Mouse (Mus musculus) kidney, adult 9 months (tissue): Measurements from ENCODE around the gene Scamp1.

Source experiments
- DNase-seq: peaks from one replicate; pipeline ENCODE4 v3.0.0; 2022

Scamp1 gene

GRCm38 (mm10) chr13:94212716-94213115 lies 72.9 kb downstream of the Scamp1 start:
- no peak for DNase-seq

- no peak for DNase-seq
Observed at GRCm38 (mm10) chr13:94212179-94212578, 73.5 kb downstream of the Scamp1 start.

GRCm38 (mm10) chr13:94211236-94212119 lies 74.2 kb downstream of the Scamp1 start:
- no peak for DNase-seq

- no peak for DNase-seq
Observed at GRCm38 (mm10) chr13:94208892-94209291, 76.8 kb downstream of the Scamp1 start.

- no peak for DNase-seq
Observed at GRCm38 (mm10) chr13:94207973-94208372, 77.7 kb downstream of the Scamp1 start.

GRCm38 (mm10) chr13:94205234-94205633 lies 80.4 kb downstream of the Scamp1 start:
- DNase-seq: peak; percentile 57

GRCm38 (mm10) chr13:94199829-94200228 lies 85.8 kb downstream of the Scamp1 start:
- no peak for DNase-seq

- no peak for DNase-seq
Observed at GRCm38 (mm10) chr13:94198616-94199015, 87.0 kb downstream of the Scamp1 start.

- DNase-seq: no peak
Observed at GRCm38 (mm10) chr13:94193227-94193626, 92.4 kb downstream of the Scamp1 start.

GRCm38 (mm10) chr13:94190386-94190785 lies 95.3 kb downstream of the Scamp1 start:
- no peak for DNase-seq

GRCm38 (mm10) chr13:94188200-94189086 lies 97.2 kb downstream of the Scamp1 start:
- no peak for DNase-seq

- no peak for DNase-seq
Observed at GRCm38 (mm10) chr13:94185631-94186030, 100.0 kb downstream of the Scamp1 start.

- DNase-seq: no peak
Observed at GRCm38 (mm10) chr13:94184726-94185456, 100.8 kb downstream of the Scamp1 start.

GRCm38 (mm10) chr13:94183372-94184021 lies 102.2 kb downstream of the Scamp1 start:
- no peak for DNase-seq

- peak; percentile 82 for DNase-seq
Observed at GRCm38 (mm10) chr13:94182026-94182425, 103.6 kb downstream of the Scamp1 start.

- DNase-seq: no peak
Observed at GRCm38 (mm10) chr13:94180477-94181420, 104.9 kb downstream of the Scamp1 start.

- DNase-seq: no peak
Observed at GRCm38 (mm10) chr13:94178401-94179040, 107.1 kb downstream of the Scamp1 start.

- DNase-seq: peak; percentile 32
Observed at GRCm38 (mm10) chr13:94177148-94177547, 108.5 kb downstream of the Scamp1 start.

- DNase-seq: no peak
Observed at GRCm38 (mm10) chr13:94175379-94176050, 110.1 kb downstream of the Scamp1 start.
